Mouse (Mus musculus) spleen, adult 2 months (tissue): ENCODE measurements around the gene Kcnh7.

Source experiments
- CTCF ChIP-seq: fragments of 200-500 bp; IDR thresholded peaks from 2 replicates; pipeline ENCODE4 v1.5.1; 2011; ENCODE audit warnings: mild to moderate bottlenecking, inconsistent platforms; ENCODE audit not compliant: insufficient read depth, insufficient read length, insufficient replicate concordance; ENCODE audit errors: extremely low read depth
- POLR2A ChIP-seq: fragments of 200-500 bp; IDR thresholded peaks from 2 replicates; pipeline ENCODE4 v1.6.1; 2011; ENCODE audit warnings: low read depth, low read length, inconsistent platforms

- TF ChIP-seq POLR2A (no peak), CTCF (no peak)
Observed at GRCm38 (mm10) chr2:62684989-62685595, 499.0 kb downstream of the Kcnh7 start.
